Comparison of ENCODE assay signal across 9 mouse cellular contexts in genomic region chr8:126482938-126483337, GRCm38 (mm10). TPM values are rescaled to one million over a fixed set of nuclear protein-coding genes. Genes with fewer than 3 reads are reported as not detected.
DNase-seq lines count a peak whose midpoint lies in the region; ATAC-seq and TF ChIP-seq lines count a peak whose summit lies in the region.
"Had no signal": no experiment of that assay in that cellular context is flagged by ENCODE, and none has a peak within 500 bp of the region (broad histone marks: within the 10 kb centered on the region; RNA-seq: fewer than 3 reads in every experiment).

No protein-coding gene starts in this region.

- no peak overlapping the region for H3K27ac ChIP-seq in hindbrain, postnatal 0 days
- H3K27ac ChIP-seq: limb, embryonic 15.5 days had no signal

- DNase-seq in T-cell, adult 2 months (ENCODE audit: low spot score): peak; percentile 59
- peak; percentile 69 for DNase-seq in cerebellum, adult 9-11 months
- DNase-seq in frontal cortex, postnatal 14 days (ENCODE audit: low spot score in 2 of 2): peak; percentile 54 to 79
- peak; percentile 86 for DNase-seq in hindbrain, postnatal 0 days (ENCODE audit: low spot score)
- DNase-seq in left cerebral cortex, adult 18-20 months (ENCODE audit: low spot score in 2 of 2): peak; percentile 75 to 86
- DNase-seq in right cerebral cortex, postnatal 25 days: peak; percentile 70

- H3K4me2 ChIP-seq in hindbrain, postnatal 0 days (ENCODE audit: low read depth, low read length): no peak overlapping the region
- H3K4me2 ChIP-seq: limb, embryonic 15.5 days had no signal

- H3K9me3 ChIP-seq in hindbrain, postnatal 0 days (ENCODE audit: low read length): no peaks in the 10 kb centered on the region
- H3K9me3 ChIP-seq: limb, embryonic 15.5 days had no signal

- no peaks in the 10 kb centered on the region for H3K36me3 ChIP-seq in hindbrain, postnatal 0 days (ENCODE audit: insufficient read depth, low read length)
- H3K36me3 ChIP-seq: limb, embryonic 15.5 days had no signal

- 6% methylated on average over 5 of the region's 5 CpGs for WGBS in hindbrain, postnatal 0 days

- H3K4me1 ChIP-seq in hindbrain, postnatal 0 days (ENCODE audit: insufficient read depth, low read length): no peaks in the 10 kb centered on the region

- no peak overlapping the region for H3K9ac ChIP-seq in hindbrain, postnatal 0 days (replicated peaks; ENCODE audit: low read length)
- H3K9ac ChIP-seq: limb, embryonic 15.5 days had no signal

- TF ChIP-seq CTCF in hindbrain, postnatal 0 days (IDR thresholded peaks at IDR 0.05; ENCODE audit: low read depth): peak; percentile 92

- 0 out of 2 replicates have a peak, but pooled peaks cover 3% of the 10 kb centered on the region for H3K27me3 ChIP-seq in hindbrain, postnatal 0 days (ENCODE audit: insufficient read depth, low read length)
- H3K27me3 ChIP-seq: limb, embryonic 15.5 days had no signal

- H3K4me3 ChIP-seq in hindbrain, postnatal 0 days (ENCODE audit: low read length): no peak overlapping the region
- H3K4me3 ChIP-seq: limb, embryonic 15.5 days had no signal

- peak; percentile 55; the same call in 1 of the 2 replicates for ATAC-seq in hindbrain, postnatal 0 days
- peak; percentile 88 for ATAC-seq in megakaryocyte progenitor cell, adult 5-6 weeks (replicated peaks; ENCODE audit: poor library complexity)
- ATAC-seq in erythroid progenitor cell, adult 5-6 weeks (replicated peaks; ENCODE audit: low FRiP score, poor library complexity, severe bottlenecking): no peak

RNA-seq across cellular contexts. Expression of gene Tarbp1, which starts 8.1 kb away (rescaled TPM):
- 5.0 and 7.6 TPM in 2 replicates for total RNA-seq in hindbrain, postnatal 0 days (2014; rRNA removed)
- 1.2 TPM in 2 replicates for polyA plus RNA-seq in hindbrain, postnatal 0 days (2015; fragmentation: Nextera tagmentation; extraction: Ambion mirVana)
- 1 to 10 TPM; 4.1 to 4.5 TPM for total RNA-seq in left cerebral cortex, adult 18-20 months (2021)
- total RNA-seq in megakaryocyte progenitor cell, adult 5-6 weeks (2015): 10.3 and 12.5 TPM in 2 replicates
- total RNA-seq in megakaryocyte progenitor cell, adult 5-6 weeks (2017): 6.4 and 11.4 TPM in 2 replicates
- total RNA-seq in erythroid progenitor cell, adult 5-6 weeks (2015; ENCODE audit: low replicate concordance): 5.4 and 6.3 TPM in 2 replicates
- total RNA-seq in erythroid progenitor cell, adult 5-6 weeks (2017; ENCODE audit: low replicate concordance): 0.45 and 2.2 TPM in 2 replicates
